Mouse (Mus musculus) liver, adult 2 months (tissue): Measurements from ENCODE around the gene Uba7. TPM values are rescaled to one million over a fixed set of nuclear protein-coding genes. Genes with fewer than 3 reads are reported as not detected.
A peak's percentile ranks its signal among the peaks of the same experiment; 100 is the strongest.

ENCODE experiments used
- DNase-seq: peaks from one replicate; pipeline ENCODE4 v3.0.0-alpha.2; 2011; ENCODE audit warnings: low read depth, low spot score; ENCODE audit errors: extremely low read depth
- H3K27ac ChIP-seq: fragments of 200-500 bp; replicated peaks from 2 replicates; pipeline ENCODE4 v1.5.1; 2012; ENCODE audit warnings: low read depth, mild to moderate bottlenecking, control low read depth, inconsistent platforms, low read length; ENCODE audit not compliant: insufficient read depth
- H3K27me3 ChIP-seq: fragments of 200-500 bp; 2 replicates; pipeline ENCODE4 v1.6.1; 2012; ENCODE audit warnings: mild to moderate bottlenecking, moderate library complexity, low read length, inconsistent platforms; ENCODE audit not compliant: control insufficient read depth, insufficient read depth
- H3K36me3 ChIP-seq: fragments of 200-500 bp; 2 replicates; pipeline ENCODE4 v1.6.1; 2012; ENCODE audit warnings: low read length, inconsistent platforms; ENCODE audit not compliant: control insufficient read depth, insufficient read depth
- H3K4me1 ChIP-seq: fragments of 200-500 bp; 2 replicates; pipeline ENCODE4 v1.6.1; 2011; ENCODE audit warnings: low read length; ENCODE audit not compliant: control insufficient read depth, insufficient read depth
- H3K4me3 ChIP-seq: fragments of 200-500 bp; 2 replicates; pipeline ENCODE4 v1.5.1; 2011; ENCODE audit warnings: low read depth, mild to moderate bottlenecking, control low read depth, low read length, moderate library complexity; ENCODE audit not compliant: insufficient read depth
- H3K79me2 ChIP-seq: fragments of 200-500 bp; 2 replicates; pipeline ENCODE4 v1.6.1; 2012; ENCODE audit warnings: inconsistent platforms, mild to moderate bottlenecking, low read length, moderate library complexity; ENCODE audit not compliant: control insufficient read depth, insufficient read depth
- H3K9ac ChIP-seq: fragments of 200-500 bp; 2 replicates; pipeline ENCODE4 v1.6.1; 2012; ENCODE audit warnings: low read depth, mild to moderate bottlenecking, control low read depth, inconsistent platforms, low read length
- CTCF ChIP-seq: fragments of 200-500 bp; IDR thresholded peaks from 2 replicates; pipeline ENCODE4 v1.5.1; 2011; ENCODE audit warnings: low read depth, low read length, control low read depth
- POLR2A ChIP-seq: fragments of 200-500 bp; IDR thresholded peaks from 2 replicates; pipeline ENCODE4 v1.6.1; 2011; ENCODE audit warnings: low read length, control low read depth; ENCODE audit not compliant: insufficient read depth; ENCODE audit errors: extremely low read depth
- WGBS: fragments of 180-500 bp; shearing (Covaris S2); methylation state at CpG from one replicate; pipeline ENCODE4 v1.1.7; 2018; 5-methylcytosine and 5-hydroxymethylcytosine counted together
- polyA plus RNA-seq: library from polyadenylated mRNA; depleted of rRNA; stranded (reverse); fragments of >200 nt; gene quantifications from 2 replicates; pipeline ENCODE4 v1.2.3, GENCODE M21; 2012; rRNA removed
- total RNA-seq: library from RNA; depleted of rRNA; stranded (reverse); fragments of >200 nt; gene quantifications from 2 replicates; pipeline ENCODE4 v1.2.3, GENCODE M21; 2014; rRNA removed

The Uba7 gene
- total RNA-seq (16.4 and 22.0 TPM in 2 replicates), polyA plus RNA-seq (19.3 and 30.6 TPM in 2 replicates)

GRCm38 (mm10) chr9:107975399-107976386 is at the start of gene Uba7:
Gene Uba7, plus strand, starts transcription at chr9:107975505.
- Histone ChIP-seq H3K27me3 (no peaks in the 10 kb centered on the region), H3K79me2 (no peaks in the 10 kb centered on the region), H3K9ac (peak within 1 kb of the TSS; percentile 72), H3K4me3 (peak within 1 kb of the TSS; percentile 50), H3K27ac (peak within 1 kb of the TSS; percentile 39), H3K36me3 (no peaks in the 10 kb centered on the region), H3K4me1 (peaks cover 4% of the 10 kb centered on the region; the same call in 1 of the 2 replicates)
- TF ChIP-seq POLR2A (no peak), CTCF (no peak)
- WGBS, result 48% methylated on average over 12 of the region's 12 CpGs
- DNase-seq, result peak; percentile 83

GRCm38 (mm10) chr9:107926920-107927420 is 48.3 kb upstream of the Uba7 start:
- Histone ChIP-seq H3K36me3 (no peaks in the 10 kb centered on the region), H3K27me3 (no peaks in the 10 kb centered on the region), H3K79me2 (no peaks in the 10 kb centered on the region), H3K4me3 (no peak overlapping the region), H3K9ac (no peak overlapping the region), H3K4me1 (no peaks in the 10 kb centered on the region), H3K27ac (no peak overlapping the region)
- TF ChIP-seq POLR2A (no peak), CTCF (no peak)
- WGBS, result 46% methylated on average over 9 of the region's 9 CpGs
- no peak for DNase-seq

DNA sequence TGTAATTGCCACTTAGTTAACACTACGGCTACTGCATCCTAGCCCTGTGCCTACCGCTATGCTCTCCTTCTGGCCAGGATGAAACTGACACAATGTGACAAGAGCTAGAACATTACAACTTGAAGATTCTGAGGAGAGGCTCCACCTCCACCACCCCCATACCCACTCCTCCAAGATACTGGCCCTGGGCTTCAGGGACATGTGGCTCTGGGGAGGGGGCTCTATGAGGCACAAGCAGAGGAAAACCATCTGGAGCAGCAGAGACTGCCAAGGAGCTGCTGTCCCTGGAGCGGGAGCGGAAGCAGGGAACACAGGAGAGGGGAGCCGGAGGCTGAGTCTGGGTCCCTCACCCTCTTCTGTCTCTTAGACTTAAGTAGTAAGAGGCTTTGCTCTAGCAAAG is 47.6 kb upstream of the Uba7 start:
- DNase-seq, result no peak
- H3K36me3 ChIP-seq, result no peaks in the 10 kb centered on the region
- no peak overlapping the region for H3K4me3 ChIP-seq
- no peaks in the 10 kb centered on the region for H3K27me3 ChIP-seq
- no peak for TF ChIP-seq CTCF
- TF ChIP-seq POLR2A, result no peak
- no peaks in the 10 kb centered on the region for H3K4me1 ChIP-seq
- WGBS, result 89% methylated on average over 5 of the region's 5 CpGs
- H3K79me2 ChIP-seq, result no peaks in the 10 kb centered on the region
- H3K27ac ChIP-seq, result no peak overlapping the region
- H3K9ac ChIP-seq, result no peak overlapping the region

GRCm38 (mm10) chr9:107928169-107928568 is 47.1 kb upstream of the Uba7 start, which contains the start of gene Actl11:
Gene Actl11, plus strand, starts transcription at chr9:107928469.
- Histone ChIP-seq H3K36me3 (no peaks in the 10 kb centered on the region), H3K27ac (no peak within 1 kb of the TSS), H3K27me3 (no peaks in the 10 kb centered on the region), H3K9ac (no peak within 1 kb of the TSS), H3K4me3 (no peak within 1 kb of the TSS), H3K79me2 (no peaks in the 10 kb centered on the region), H3K4me1 (no peaks in the 10 kb centered on the region)
- 72% methylated on average over 3 of the region's 3 CpGs for WGBS
- DNase-seq, result no peak
- TF ChIP-seq CTCF (no peak), POLR2A (no peak)

GRCm38 (mm10) chr9:107932221-107932620 is 43.1 kb upstream of the Uba7 start:
- H3K27me3 ChIP-seq, result peaks cover 13% of the 10 kb centered on the region
- H3K9ac ChIP-seq, result no peak overlapping the region
- 89% methylated on average over 4 of the region's 4 CpGs for WGBS
- no peak overlapping the region for H3K4me3 ChIP-seq
- TF ChIP-seq POLR2A, result no peak
- TF ChIP-seq CTCF, result no peak
- no peaks in the 10 kb centered on the region for H3K79me2 ChIP-seq
- no peaks in the 10 kb centered on the region for H3K36me3 ChIP-seq
- H3K27ac ChIP-seq, result no peak overlapping the region
- no peak for DNase-seq
- 0 out of 2 replicates have a peak, but pooled peaks cover 3% of the 10 kb centered on the region for H3K4me1 ChIP-seq

GRCm38 (mm10) chr9:107934146-107934545 is 41.2 kb upstream of the Uba7 start:
- peaks cover 16% of the 10 kb centered on the region for H3K27me3 ChIP-seq
- 0 out of 2 replicates have a peak, but pooled peaks cover 3% of the 10 kb centered on the region for H3K4me1 ChIP-seq
- H3K27ac ChIP-seq, result no peak overlapping the region
- 83% methylated on average over 11 of the region's 11 CpGs for WGBS
- H3K36me3 ChIP-seq, result no peaks in the 10 kb centered on the region
- H3K9ac ChIP-seq, result no peak overlapping the region
- no peak overlapping the region for H3K4me3 ChIP-seq
- no peak for DNase-seq
- TF ChIP-seq POLR2A, result no peak
- H3K79me2 ChIP-seq, result no peaks in the 10 kb centered on the region
